Mouse (Mus musculus) lung, adult 2 months (tissue): ENCODE data around the gene Aldoc.

Experiments
- CTCF ChIP-seq: fragments of 200-500 bp; IDR thresholded peaks from 2 replicates; pipeline ENCODE4 v1.5.1; 2011; ENCODE audit warnings: mild to moderate bottlenecking, low read length, control low read depth; ENCODE audit not compliant: insufficient read depth
- POLR2A ChIP-seq: fragments of 200-500 bp; IDR thresholded peaks from 2 replicates; pipeline ENCODE4 v1.6.1; 2011; ENCODE audit warnings: low read depth, mild to moderate bottlenecking, control low read depth, low read length, borderline replicate concordance; ENCODE audit errors: extremely low read depth

DNA sequence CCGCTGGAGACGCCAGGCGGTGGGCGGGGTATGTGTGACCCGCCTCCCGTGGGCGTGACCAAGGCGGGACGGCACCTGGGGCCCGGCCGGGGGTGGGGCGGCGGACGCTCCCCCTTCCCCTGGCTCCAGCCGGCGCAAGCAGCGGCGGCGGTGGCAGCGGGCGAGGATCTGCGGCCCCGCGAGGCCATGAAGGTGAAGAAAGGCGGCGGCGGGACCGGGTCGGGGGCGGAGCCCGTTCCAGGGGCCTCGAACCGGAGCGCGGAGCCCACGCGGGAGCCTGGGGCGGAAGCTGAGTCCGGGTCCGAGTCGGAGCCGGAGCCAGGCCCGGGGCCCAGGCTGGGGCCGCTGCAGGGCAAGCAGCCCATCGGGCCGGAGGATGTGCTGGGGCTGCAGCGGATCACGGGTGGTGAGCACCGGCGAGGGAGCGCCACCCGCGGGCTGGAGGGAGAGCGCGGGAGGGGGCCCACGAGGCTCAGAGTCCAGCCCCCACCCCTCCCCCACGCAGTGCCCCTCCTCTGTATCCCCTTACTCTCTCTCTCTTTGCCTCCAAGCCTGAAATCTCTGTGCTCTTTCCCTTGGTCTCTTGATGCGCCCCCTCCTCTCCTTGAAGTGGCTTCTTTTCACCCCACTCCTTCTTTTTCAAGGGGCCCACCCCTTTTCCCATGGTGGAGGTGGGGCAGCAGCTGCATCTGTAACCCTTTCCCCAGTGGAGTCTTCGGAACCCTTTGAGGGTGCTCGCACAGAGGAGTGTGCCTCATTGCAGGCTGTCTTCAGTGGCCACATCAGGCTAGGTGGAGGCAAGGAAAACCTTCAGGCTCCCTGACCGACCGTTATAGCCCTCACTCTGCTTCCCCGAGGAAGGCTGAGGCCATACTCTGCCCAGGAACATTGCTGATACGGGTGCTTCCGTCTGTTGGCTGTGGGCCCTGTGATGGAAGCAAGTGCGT lies 20.9 kb downstream of the Aldoc start, which contains the start of gene Unc119:
- TF ChIP-seq POLR2A = 0 out of 2 replicates have a peak, but pooled peaks have one; percentile 29
- no peak for TF ChIP-seq CTCF
